Mouse (Mus musculus): ENCODE results near the gene Defb35. TPM values are rescaled to one million over a fixed set of nuclear protein-coding genes. Genes with fewer than 3 reads are reported as not detected.
"Not testable (repeated sequence)": the region's sequence is repeated elsewhere in the genome, so short reads cannot be mapped to it uniquely, and the experiment has no call there.

Gene Defb35
- not detected in 2 replicates for total RNA-seq (2021)
- long read RNA-seq, result 0 reads

GRCm38 (mm10) chr8:21938052-21938451 is at the start of gene Defb35:
TSS of gene Defb35 (plus strand) at chr8:21938352.
- not testable (repeated sequence) for DNase-seq

GRCm38 (mm10) chr8:21906290-21906689 is 31.9 kb upstream of the Defb35 start, which contains the start of gene Defb11:
TSS of gene Defb11 (minus strand) at chr8:21906412.
- DNase-seq, result not testable (repeated sequence)

GRCm38 (mm10) chr8:21911931-21912330 is 26.2 kb upstream of the Defb35 start:
- DNase-seq, result no peak

GRCm38 (mm10) chr8:21912554-21912953 is 25.6 kb upstream of the Defb35 start:
- DNase-seq, result no peak

GRCm38 (mm10) chr8:21915625-21916024 is 22.5 kb upstream of the Defb35 start:
- DNase-seq, result no peak

- DNase-seq, result not testable (repeated sequence)
Observed at GRCm38 (mm10) chr8:21930754-21931153, 7.4 kb upstream of the Defb35 start.

GRCm38 (mm10) chr8:21932610-21933009 is 5.5 kb upstream of the Defb35 start, which contains the start of gene Defb15:
TSS of gene Defb15 (minus strand) at chr8:21932710.
- no peak for DNase-seq

- DNase-seq, result no peak
Observed at GRCm38 (mm10) chr8:21946462-21946861, 8.3 kb downstream of the Defb35 start, which contains the start of gene Defb13. TSS of gene Defb13 (plus strand) at chr8:21946762.

GRCm38 (mm10) chr8:21947311-21948017 is 9.3 kb downstream of the Defb35 start:
- DNase-seq, result no peak

- DNase-seq, result peak; percentile 52
Observed at GRCm38 (mm10) chr8:21955321-21955720, 17.2 kb downstream of the Defb35 start.

GRCm38 (mm10) chr8:21956336-21956735 is 18.2 kb downstream of the Defb35 start:
- no peak for DNase-seq

GRCm38 (mm10) chr8:21958414-21958813 is 20.3 kb downstream of the Defb35 start, which contains the start of gene Fam90a1a:
TSS of gene Fam90a1a (plus strand) at chr8:21958714.
- no peak for DNase-seq

- DNase-seq, result no peak
Observed at GRCm38 (mm10) chr8:21966646-21967045, 28.5 kb downstream of the Defb35 start.

GRCm38 (mm10) chr8:21969475-21969874 is 31.3 kb downstream of the Defb35 start, which contains the start of gene Ccdc70:
TSS of gene Ccdc70 (plus strand) at chr8:21969775.
- DNase-seq, result no peak

GRCm38 (mm10) chr8:21978193-21978592 is 40.0 kb downstream of the Defb35 start:
- no peak for DNase-seq

- no peak for DNase-seq
Observed at GRCm38 (mm10) chr8:21981664-21982337, 43.6 kb downstream of the Defb35 start.

Other genes starting within 250 kb of the Defb35 start
- gene AY761184, start 234.7 kb upstream of the Defb35 start, total RNA-seq (2021), result not detected in 2 replicates
- not detected in 2 replicates for gene Defa24, start 203.9 kb upstream of the Defb35 start, total RNA-seq (2021)
- gene Defb50, start 114.8 kb upstream of the Defb35 start, total RNA-seq (2021), result not detected in 2 replicates
- not detected in 2 replicates for gene Defb2, start 98.4 kb upstream of the Defb35 start, total RNA-seq (2021)
- not detected in 2 replicates for gene Defb10, start 79.5 kb upstream of the Defb35 start, total RNA-seq (2021)
- gene Defb9, start 52.9 kb upstream of the Defb35 start, total RNA-seq (2021), result not detected in 2 replicates
- gene Defb11, start 31.9 kb upstream of the Defb35 start, total RNA-seq (2021), result not detected in 2 replicates
- not detected in 2 replicates for gene Defb15, start 5.6 kb upstream of the Defb35 start, total RNA-seq (2021)
- not detected in 2 replicates for gene Defb13, start 8.4 kb downstream of the Defb35 start, total RNA-seq (2021)
- not detected in 2 replicates for gene Fam90a1a, start 20.4 kb downstream of the Defb35 start, total RNA-seq (2021)
- gene Ccdc70, start 31.4 kb downstream of the Defb35 start, total RNA-seq (2021), result not detected in 2 replicates
- 1.3 and 1.5 TPM in 2 replicates for gene Atp7b, start 122.0 kb downstream of the Defb35 start, total RNA-seq (2021)
- 32.2 and 36.3 TPM in 2 replicates for gene Alg11, start 122.4 kb downstream of the Defb35 start, total RNA-seq (2021)
- gene Nek5, start 186.7 kb downstream of the Defb35 start, total RNA-seq (2021), result 3.7 and 4.8 TPM in 2 replicates
- gene Nek3, start 228.1 kb downstream of the Defb35 start, total RNA-seq (2021), result 6.6 and 7.8 TPM in 2 replicates
- gene Ckap2, start 247.5 kb downstream of the Defb35 start, total RNA-seq (2021), result 7.6 and 10.7 TPM in 2 replicates

Data from adrenal gland, postnatal 25 days (tissue).